Mouse (Mus musculus) urinary bladder, postnatal 10 days (tissue): ENCODE results near the gene Bfar.
"Not testable (repeated sequence)": the region's sequence is repeated elsewhere in the genome, so short reads cannot be mapped to it uniquely, and the experiment has no call there.

Experiments used
- DNase-seq: peaks from one replicate; pipeline ENCODE4 v3.0.0; 2022; ENCODE audit warnings: low spot score

Bfar gene

GRCm38 (mm10) chr16:13722937-13723336 lies 51.3 kb downstream of the Bfar start:
- DNase-seq, result no peak

- DNase-seq, result no peak
These were observed 56.2 kb downstream of the Bfar start for GRCm38 (mm10) chr16:13727811-13728335.

- no peak for DNase-seq
These were observed 57.8 kb downstream of the Bfar start for GRCm38 (mm10) chr16:13729428-13729827.

- DNase-seq, result no peak
These were observed 58.9 kb downstream of the Bfar start, which contains the start of gene Pla2g10 for GRCm38 (mm10) chr16:13730285-13731255. Pla2g10 (minus strand) TSS chr16:13730983.

GRCm38 (mm10) chr16:13732786-13733185 lies 61.1 kb downstream of the Bfar start:
- DNase-seq, result no peak

GRCm38 (mm10) chr16:13733518-13734137 lies 62.0 kb downstream of the Bfar start:
- peak; percentile 30 for DNase-seq

GRCm38 (mm10) chr16:13735977-13736376 lies 64.3 kb downstream of the Bfar start:
- no peak for DNase-seq

- not testable (repeated sequence) for DNase-seq
These were observed 67.4 kb downstream of the Bfar start for GRCm38 (mm10) chr16:13739044-13739443.

- DNase-seq, result no peak
These were observed 69.2 kb downstream of the Bfar start for GRCm38 (mm10) chr16:13740844-13741243.

- DNase-seq, result no peak
These were observed 76.0 kb downstream of the Bfar start for GRCm38 (mm10) chr16:13747708-13748107.

GRCm38 (mm10) chr16:13748124-13748523 lies 76.5 kb downstream of the Bfar start:
- DNase-seq, result no peak

- not testable (repeated sequence) for DNase-seq
These were observed 77.2 kb downstream of the Bfar start for GRCm38 (mm10) chr16:13748813-13749212.

- DNase-seq, result no peak
These were observed 77.6 kb downstream of the Bfar start for GRCm38 (mm10) chr16:13749306-13749705.

- no peak for DNase-seq
These were observed 78.3 kb downstream of the Bfar start for GRCm38 (mm10) chr16:13749981-13750380.

- no peak for DNase-seq
These were observed 79.0 kb downstream of the Bfar start for GRCm38 (mm10) chr16:13750626-13751025.
